Mouse (Mus musculus): ENCODE measurements around the gene Prkch.
A peak's percentile ranks its signal among the peaks of the same experiment; 100 is the strongest.
"Not testable (repeated sequence)": the region's sequence is repeated elsewhere in the genome, so short reads cannot be mapped to it uniquely, and the experiment has no call there.

Gene Prkch

GRCm38 (mm10) chr12:73584610-73585240 lies at the start of gene Prkch:
Gene Prkch (plus strand): TSS chr12:73584796.
- DNase-seq (ENCODE audit: low spot score in 2 of 2): peak; percentile 55 to 57

- no peak for DNase-seq (ENCODE audit: low spot score in 2 of 2)
These were observed 47.0 kb upstream of the Prkch start for GRCm38 (mm10) chr12:73537499-73538138.

GRCm38 (mm10) chr12:73538139-73538508 lies 46.5 kb upstream of the Prkch start:
- not testable (repeated sequence) for DNase-seq (ENCODE audit: low spot score in 2 of 2)

- no peak for DNase-seq (ENCODE audit: low spot score in 2 of 2)
These were observed 45.4 kb upstream of the Prkch start for GRCm38 (mm10) chr12:73539151-73539550.

GRCm38 (mm10) chr12:73540402-73540801 lies 44.2 kb upstream of the Prkch start:
- DNase-seq (ENCODE audit: low spot score in 2 of 2): no peak

GRCm38 (mm10) chr12:73543191-73543590 lies 41.4 kb upstream of the Prkch start:
- no peak for DNase-seq (ENCODE audit: low spot score in 2 of 2)

GRCm38 (mm10) chr12:73544736-73545671 lies 39.6 kb upstream of the Prkch start:
- no peak for DNase-seq (ENCODE audit: low spot score in 2 of 2)

- no peak for DNase-seq (ENCODE audit: low spot score in 2 of 2)
These were observed 38.9 kb upstream of the Prkch start for GRCm38 (mm10) chr12:73545672-73546085.

- DNase-seq (ENCODE audit: low spot score in 2 of 2): no peak
These were observed 38.4 kb upstream of the Prkch start, which contains the start of gene Tmem30b for GRCm38 (mm10) chr12:73546086-73546711. Gene Tmem30b (minus strand): TSS chr12:73546392.

GRCm38 (mm10) chr12:73547646-73548045 lies 37.0 kb upstream of the Prkch start:
- no peak for DNase-seq (ENCODE audit: low spot score in 2 of 2)

GRCm38 (mm10) chr12:73548259-73548658 lies 36.3 kb upstream of the Prkch start:
- DNase-seq (ENCODE audit: low spot score in 2 of 2): no peak

- DNase-seq (ENCODE audit: low spot score in 2 of 2): peak; percentile 39 to 71
These were observed 30.4 kb upstream of the Prkch start for GRCm38 (mm10) chr12:73554155-73554554.

GRCm38 (mm10) chr12:73558525-73559195 lies 25.9 kb upstream of the Prkch start:
- DNase-seq (ENCODE audit: low spot score in 2 of 2): peak; percentile 30 to 74

GRCm38 (mm10) chr12:73560091-73560490 lies 24.5 kb upstream of the Prkch start:
- DNase-seq (ENCODE audit: low spot score in 2 of 2): no peak

GRCm38 (mm10) chr12:73563122-73563521 lies 21.5 kb upstream of the Prkch start:
- DNase-seq (ENCODE audit: low spot score in 2 of 2): not testable (repeated sequence)

- DNase-seq (ENCODE audit: low spot score in 2 of 2): no peak
These were observed 20.4 kb upstream of the Prkch start for GRCm38 (mm10) chr12:73564176-73564575.

GRCm38 (mm10) chr12:73564795-73565619 lies 19.6 kb upstream of the Prkch start:
- DNase-seq (ENCODE audit: low spot score in 2 of 2): peak in 1 of 2 experiments; percentile 26

- DNase-seq (ENCODE audit: low spot score in 2 of 2): no peak
These were observed 19.0 kb upstream of the Prkch start for GRCm38 (mm10) chr12:73565620-73565969.

- DNase-seq (ENCODE audit: low spot score in 2 of 2): no peak
These were observed 10.0 kb upstream of the Prkch start for GRCm38 (mm10) chr12:73574632-73575031.

GRCm38 (mm10) chr12:73578141-73578540 lies 6.5 kb upstream of the Prkch start:
- DNase-seq (ENCODE audit: low spot score in 2 of 2): no peak

All from frontal cortex, postnatal 36 days (tissue).